Mouse (Mus musculus): Measurements from ENCODE around the gene Irs1.

- TF ChIP-seq CTCF (IDR thresholded peaks at IDR 0.05; ENCODE audit: low read depth), result no peak
- no peak for TF ChIP-seq EP300 (IDR thresholded peaks at IDR 0.05; ENCODE audit: low read depth)
These were observed 91.3 kb downstream of the Irs1 start for GRCm38 (mm10) chr1:82199918-82200317.

All from liver, embryonic 14.5 days (tissue).